Mouse (Mus musculus): ENCODE results near the gene Nipal4.
"Not testable (repeated sequence)": the region's sequence is repeated elsewhere in the genome, so short reads cannot be mapped to it uniquely, and the experiment has no call there.

Nipal4 gene

GRCm38 (mm10) chr11:46165866-46166585 is at the start of gene Nipal4:
TSS of gene Nipal4 (minus strand) at chr11:46166508.
- DNase-seq, result peak; percentile 3 to 9

- no peak for DNase-seq
Measured at GRCm38 (mm10) chr11:46215354-46215753, 49.0 kb upstream of the Nipal4 start.

- no peak for DNase-seq
Measured at GRCm38 (mm10) chr11:46214368-46215230, 48.3 kb upstream of the Nipal4 start.

- no peak for DNase-seq
Measured at GRCm38 (mm10) chr11:46213844-46214243, 47.5 kb upstream of the Nipal4 start.

GRCm38 (mm10) chr11:46211858-46212257 is 45.5 kb upstream of the Nipal4 start:
- no peak for DNase-seq

GRCm38 (mm10) chr11:46209884-46210283 is 43.6 kb upstream of the Nipal4 start:
- no peak for DNase-seq

- DNase-seq, result no peak
Measured at GRCm38 (mm10) chr11:46205639-46206409, 39.5 kb upstream of the Nipal4 start.

- DNase-seq, result no peak
Measured at GRCm38 (mm10) chr11:46204841-46205240, 38.5 kb upstream of the Nipal4 start.

- no peak for DNase-seq
Measured at GRCm38 (mm10) chr11:46202547-46202887, 36.2 kb upstream of the Nipal4 start.

GRCm38 (mm10) chr11:46201636-46202546 is 35.6 kb upstream of the Nipal4 start:
- DNase-seq, result no peak

- DNase-seq, result peak in 1 of 2 experiments; percentile 10
Measured at GRCm38 (mm10) chr11:46200664-46201063, 34.4 kb upstream of the Nipal4 start.

- DNase-seq, result no peak
Measured at GRCm38 (mm10) chr11:46194175-46194574, 27.9 kb upstream of the Nipal4 start.

GRCm38 (mm10) chr11:46188283-46188682 is 22.0 kb upstream of the Nipal4 start:
- no peak for DNase-seq

- DNase-seq, result no peak
Measured at GRCm38 (mm10) chr11:46185486-46185885, 19.2 kb upstream of the Nipal4 start.

GRCm38 (mm10) chr11:46184946-46185345 is 18.6 kb upstream of the Nipal4 start:
- DNase-seq, result no peak

- not testable (repeated sequence) for DNase-seq
Measured at GRCm38 (mm10) chr11:46182031-46182430, 15.7 kb upstream of the Nipal4 start.

- DNase-seq, result no peak
Measured at GRCm38 (mm10) chr11:46177246-46178043, 11.1 kb upstream of the Nipal4 start.

GRCm38 (mm10) chr11:46176155-46176554 is 9.8 kb upstream of the Nipal4 start:
- DNase-seq, result no peak

GRCm38 (mm10) chr11:46172128-46172527 is 5.8 kb upstream of the Nipal4 start:
- no peak for DNase-seq

- DNase-seq, result no peak
Measured at GRCm38 (mm10) chr11:46169908-46170307, 3.6 kb upstream of the Nipal4 start.

GRCm38 (mm10) chr11:46168506-46168905 is 2.2 kb upstream of the Nipal4 start:
- no peak for DNase-seq

Data from thymus, postnatal 36 days (tissue).